Mouse (Mus musculus) retina, embryonic 14.5 days (tissue): ENCODE results near the gene Abcb8.
"Not testable (repeated sequence)": the region's sequence is repeated elsewhere in the genome, so short reads cannot be mapped to it uniquely, and the experiment has no call there.

Experiments
- DNase-seq: peaks from one replicate; pipeline ENCODE4 v3.0.0-alpha.2; 2015; ENCODE audit warnings: low spot score

Abcb8 gene

DNA sequence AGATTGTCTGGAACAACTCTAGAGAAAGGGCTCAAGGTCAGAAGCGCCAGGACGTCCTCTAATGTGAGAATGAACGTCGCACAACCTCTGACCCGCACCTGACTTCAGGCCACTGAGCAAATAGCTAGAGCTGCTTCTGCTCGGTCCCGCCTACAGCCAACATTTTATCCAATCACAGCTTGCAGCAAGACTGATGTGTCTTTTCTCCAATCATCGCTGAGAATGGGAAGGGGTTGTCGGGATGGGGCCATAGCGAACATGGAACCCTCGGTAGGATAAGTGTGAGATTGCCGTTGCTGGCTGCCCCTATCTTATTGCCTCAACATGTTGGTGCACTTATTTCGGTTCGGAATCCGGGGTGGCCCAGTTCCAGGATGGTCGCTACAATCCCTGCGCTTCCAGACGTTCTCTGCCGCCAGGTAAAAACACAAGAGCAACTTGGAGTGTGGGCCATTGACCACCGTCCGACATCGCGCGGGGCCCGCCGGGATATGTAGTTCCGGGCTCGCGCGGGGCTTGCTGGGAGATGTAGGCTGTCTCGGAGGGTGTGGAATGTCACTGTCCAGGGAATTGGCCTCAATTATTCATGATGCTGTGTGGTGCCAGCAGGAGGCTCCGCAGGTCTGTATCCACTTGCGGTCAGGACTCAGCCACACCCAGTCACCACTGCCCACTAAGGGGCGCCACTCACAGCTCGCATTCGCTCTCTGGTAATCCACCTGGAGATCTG lies 867 bp downstream of the Abcb8 start:
- peak; percentile 97 for DNase-seq

DNA sequence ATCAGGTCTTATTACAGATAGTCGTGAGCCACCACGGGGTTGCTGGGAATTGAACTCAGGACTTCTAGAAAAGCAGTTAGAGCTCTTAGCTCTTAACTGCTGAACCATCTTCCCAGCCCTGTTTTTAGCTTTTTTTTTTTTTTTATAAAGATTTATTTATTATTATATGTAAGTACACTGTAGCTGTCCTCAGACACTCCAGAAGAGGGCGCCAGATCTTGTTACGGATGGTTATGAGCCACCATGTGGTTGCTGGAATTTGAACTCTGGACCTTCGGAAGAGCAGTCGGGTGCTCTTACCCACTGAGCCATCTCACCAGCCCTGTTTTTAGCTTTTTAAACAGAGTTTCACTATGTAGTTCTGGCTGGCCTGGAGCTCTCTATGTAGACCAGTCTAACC lies 2.8 kb downstream of the Abcb8 start:
- DNase-seq: not testable (repeated sequence)

DNA sequence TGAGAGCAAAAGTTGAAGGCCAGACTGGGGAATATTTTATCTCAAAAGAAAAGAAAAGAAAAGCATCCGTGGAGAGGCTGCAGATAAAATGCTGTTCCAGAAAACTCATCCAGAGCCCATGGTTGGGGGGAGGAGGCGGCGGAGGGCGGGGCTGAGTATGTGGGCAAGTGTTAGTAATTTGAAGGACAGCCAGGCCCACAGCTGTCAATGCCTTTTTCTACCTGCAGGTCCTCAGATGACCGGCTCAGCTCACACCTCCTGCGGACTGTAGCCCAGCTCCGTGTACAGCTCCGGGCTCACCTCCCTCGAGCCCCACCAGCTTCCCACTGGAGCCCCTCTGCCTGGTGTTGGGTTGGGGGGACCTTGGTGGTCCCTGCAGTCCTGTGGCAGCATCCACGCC lies 6.2 kb downstream of the Abcb8 start:
- DNase-seq: no peak

DNA sequence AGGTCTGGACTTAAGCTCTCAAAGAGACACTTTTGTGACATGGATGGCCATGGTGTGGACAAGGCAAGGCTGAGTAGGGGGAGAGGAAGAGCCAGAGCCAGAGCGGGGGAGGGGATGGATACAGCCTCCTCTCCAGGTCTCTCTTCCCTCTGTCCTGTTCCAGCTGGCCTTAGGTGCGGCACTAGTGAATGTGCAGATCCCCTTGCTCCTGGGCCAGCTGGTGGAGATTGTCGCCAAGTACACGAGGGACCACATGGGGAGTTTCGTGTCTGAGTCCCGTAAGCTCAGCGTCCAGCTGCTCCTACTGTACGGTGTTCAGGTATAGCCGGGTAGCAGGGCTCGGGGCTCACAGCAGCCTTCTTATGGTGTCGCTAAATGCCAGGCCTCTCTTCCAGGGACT lies 6.9 kb downstream of the Abcb8 start:
- DNase-seq: no peak

DNA sequence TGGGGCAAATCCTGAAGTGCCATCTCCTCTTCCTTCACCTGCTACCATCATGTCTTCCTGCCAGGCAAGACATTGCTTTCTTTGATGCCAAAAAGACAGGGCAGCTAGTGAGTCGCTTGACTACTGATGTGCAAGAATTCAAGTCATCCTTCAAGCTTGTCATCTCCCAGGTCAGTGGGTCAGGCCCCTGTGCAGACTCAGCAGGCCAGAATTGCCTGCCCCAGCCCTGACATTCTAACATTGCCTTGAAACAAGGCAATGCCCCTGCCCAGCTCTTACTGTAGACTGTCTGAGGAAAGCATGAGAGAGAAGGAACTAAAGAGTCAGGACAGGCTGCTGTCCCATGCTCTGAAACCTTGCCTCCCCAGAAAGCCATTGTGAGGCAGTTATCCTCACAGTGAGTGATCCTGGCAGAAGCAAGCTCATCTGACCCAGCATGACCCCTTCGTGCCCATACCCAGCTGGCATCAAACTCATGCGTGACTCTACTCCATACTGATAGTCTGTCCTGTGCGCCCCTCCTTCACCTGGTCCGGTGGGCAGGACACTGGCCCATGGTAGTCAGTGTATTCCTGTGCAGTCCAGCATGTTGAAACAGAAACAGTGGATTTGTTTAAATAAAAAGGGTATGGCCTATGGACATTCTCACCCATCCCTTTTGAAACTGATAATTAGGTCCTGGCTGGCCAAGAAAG lies 7.6 kb downstream of the Abcb8 start:
- no peak for DNase-seq

DNA sequence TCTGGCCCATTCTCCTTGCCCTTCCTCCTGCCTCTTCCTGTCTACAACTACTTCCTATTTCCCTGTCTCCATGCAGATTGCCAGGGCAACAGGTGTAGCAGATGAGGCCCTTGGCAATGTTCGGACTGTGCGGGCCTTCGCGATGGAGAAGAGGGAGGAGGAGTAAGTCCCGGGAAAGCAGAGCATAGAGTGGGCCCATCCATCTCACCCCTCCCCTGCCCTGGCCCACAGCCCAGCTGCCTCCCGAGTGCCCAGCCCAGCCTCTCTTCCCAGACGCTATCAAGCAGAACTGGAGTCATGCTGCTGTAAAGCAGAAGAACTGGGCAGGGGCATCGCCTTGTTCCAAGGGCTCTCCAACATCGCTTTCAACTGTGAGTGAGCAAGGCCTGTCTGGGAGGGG lies 8.5 kb downstream of the Abcb8 start:
- DNase-seq: no peak

DNA sequence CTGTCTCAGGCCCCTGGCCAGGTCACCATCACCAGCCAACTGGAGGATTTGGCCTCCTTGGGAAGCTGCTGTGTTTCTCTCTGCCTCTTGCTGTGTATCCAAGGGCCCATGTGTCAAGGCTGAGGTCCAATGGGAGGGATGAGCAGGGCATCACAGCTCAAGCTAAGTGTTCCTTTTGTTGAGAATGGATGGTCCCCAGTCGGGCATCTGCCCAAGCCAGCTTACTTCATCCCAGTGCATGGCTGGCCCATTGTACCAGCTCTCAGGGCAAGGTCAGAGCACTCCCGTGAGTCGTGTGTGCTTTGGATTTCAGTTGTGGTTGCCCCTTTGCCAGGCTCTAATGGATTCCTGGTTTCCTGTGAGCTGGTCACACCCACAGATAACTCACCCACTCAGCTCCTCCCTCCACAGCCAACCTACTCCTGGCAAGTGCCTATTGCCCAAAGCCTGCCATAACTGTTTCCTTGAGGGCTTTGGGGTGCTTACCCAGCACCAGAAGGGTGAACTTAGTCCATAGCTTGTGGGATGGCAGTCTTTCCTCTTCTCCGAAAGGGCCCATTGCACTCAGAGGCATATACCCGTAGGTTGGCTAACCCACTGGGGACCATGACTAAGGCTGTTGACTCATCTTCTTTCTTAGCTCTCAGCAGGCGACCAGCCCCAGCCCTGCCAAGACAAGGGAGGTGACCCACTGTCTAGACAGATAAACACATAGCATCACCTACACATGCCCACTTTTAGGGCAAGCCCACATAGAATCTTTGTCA lies 11.3 kb downstream of the Abcb8 start:
- DNase-seq: no peak

DNA sequence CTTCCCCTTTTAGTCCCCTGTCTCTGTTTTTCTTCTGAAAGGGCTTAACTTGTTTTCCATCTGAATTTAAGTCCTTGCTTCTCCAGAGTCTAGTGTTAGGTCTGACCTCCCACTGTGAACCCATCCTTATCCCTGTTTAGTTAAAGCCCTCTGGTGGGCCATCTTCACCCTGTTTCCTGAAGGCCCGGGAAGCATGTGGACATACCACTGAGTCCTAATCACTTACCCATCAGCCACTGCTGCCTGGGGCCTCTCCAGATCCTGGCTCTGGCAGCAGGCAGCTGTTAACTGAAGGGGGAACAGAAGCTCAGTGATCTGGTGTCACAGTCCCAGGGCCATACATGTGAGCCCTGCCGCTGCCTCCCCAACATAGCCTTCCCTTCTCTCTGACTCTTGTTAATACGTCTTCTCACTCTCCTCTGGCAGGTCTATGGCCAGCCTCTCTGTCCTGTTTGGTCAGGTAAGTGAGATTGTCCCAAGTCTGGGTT lies 12.0 kb downstream of the Abcb8 start:
- DNase-seq: no peak

DNA sequence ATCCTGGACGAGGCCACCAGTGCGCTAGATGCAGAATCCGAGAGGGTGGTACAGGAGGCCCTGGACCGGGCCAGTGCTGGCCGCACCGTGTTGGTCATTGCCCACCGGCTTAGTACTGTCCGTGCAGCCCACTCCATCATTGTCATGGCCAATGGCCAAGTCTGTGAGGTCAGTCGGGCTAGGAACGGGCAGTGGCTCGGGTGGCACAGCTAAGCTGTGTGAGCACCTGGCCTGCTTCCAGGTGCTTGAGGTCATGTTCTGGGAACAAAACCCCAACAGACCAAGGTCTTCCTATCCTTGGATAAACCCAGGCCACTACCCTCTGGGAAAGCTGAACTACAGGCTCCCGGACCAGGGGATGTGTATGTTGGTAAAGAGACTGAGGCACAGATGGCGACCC lies 15.2 kb downstream of the Abcb8 start:
- DNase-seq: no peak

DNA sequence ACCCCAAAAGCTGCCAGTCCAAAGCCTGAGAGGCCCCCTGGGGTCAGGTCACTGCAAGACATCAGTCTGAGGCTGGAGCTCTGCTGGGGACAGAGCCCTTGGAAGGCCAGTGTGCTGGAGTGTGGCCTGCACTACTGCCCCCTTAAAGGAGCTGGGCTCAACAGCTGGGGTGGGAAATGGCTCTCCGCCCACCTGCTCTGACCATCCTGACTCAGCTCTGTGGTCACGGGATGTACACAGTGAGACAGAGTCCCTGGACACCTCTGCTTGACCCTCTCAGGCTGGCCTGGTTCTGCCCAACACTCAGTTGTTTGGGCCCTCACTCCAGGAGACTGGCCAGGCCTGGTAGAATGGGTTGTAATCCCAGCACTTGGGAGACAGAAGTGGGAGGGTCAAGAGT lies 16.0 kb downstream of the Abcb8 start:
- DNase-seq: no peak

DNA sequence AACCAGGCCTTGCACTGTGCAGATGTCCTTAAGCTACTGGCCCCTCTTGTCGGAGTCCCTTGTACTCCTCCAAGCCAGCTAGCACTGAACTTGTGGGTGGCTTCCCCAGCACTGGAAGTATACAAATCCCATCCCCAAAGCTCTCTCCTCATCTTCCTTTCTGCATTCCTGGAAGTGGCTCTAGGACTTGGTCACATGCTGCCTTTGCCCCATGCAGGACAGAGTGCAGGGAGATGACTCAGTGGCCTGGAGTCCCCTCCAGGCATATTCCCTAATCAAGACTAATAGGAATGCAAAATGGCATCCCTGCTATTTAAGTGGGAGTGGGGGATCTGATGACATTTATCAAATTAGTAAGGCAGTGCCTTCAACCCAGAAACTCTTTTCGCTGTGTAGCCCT lies 18.6 kb downstream of the Abcb8 start:
- no peak for DNase-seq

DNA sequence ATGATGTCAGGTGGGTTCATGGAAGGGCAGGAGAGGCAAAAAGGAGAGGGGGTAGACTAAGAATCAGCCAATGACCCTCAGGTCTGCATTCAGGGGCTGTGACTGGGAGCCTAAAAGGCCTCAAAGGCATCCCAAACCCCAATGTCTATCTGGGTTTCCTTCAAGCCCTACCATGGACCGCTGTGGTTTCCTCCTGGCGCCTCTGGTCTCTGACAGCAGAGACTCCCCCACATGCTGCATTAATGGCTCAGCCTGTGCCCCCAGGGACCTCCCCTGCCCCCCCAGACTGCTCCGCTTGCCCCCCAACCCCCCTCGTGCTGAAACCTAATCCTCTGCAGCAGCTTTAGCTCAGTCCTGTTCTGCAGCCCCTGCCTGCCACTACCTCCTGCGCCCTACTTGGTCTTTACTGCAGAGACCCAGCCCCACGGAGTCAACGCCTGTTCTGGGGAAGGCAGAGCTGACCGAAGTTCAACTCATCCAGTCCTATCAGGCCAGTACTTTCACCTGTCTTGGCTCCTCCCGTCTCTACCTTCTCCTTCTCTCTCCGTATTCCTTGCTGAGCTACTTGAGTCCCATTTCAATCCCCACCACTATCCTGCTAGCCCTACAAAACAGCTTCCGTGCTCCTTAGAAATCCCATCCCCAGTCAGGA lies 19.7 kb downstream of the Abcb8 start, which contains the start of gene Asic3:
Gene Asic3, plus strand, starts transcription at position 351 of the 652 bp plus-strand sequence.
- DNase-seq: no peak

DNA sequence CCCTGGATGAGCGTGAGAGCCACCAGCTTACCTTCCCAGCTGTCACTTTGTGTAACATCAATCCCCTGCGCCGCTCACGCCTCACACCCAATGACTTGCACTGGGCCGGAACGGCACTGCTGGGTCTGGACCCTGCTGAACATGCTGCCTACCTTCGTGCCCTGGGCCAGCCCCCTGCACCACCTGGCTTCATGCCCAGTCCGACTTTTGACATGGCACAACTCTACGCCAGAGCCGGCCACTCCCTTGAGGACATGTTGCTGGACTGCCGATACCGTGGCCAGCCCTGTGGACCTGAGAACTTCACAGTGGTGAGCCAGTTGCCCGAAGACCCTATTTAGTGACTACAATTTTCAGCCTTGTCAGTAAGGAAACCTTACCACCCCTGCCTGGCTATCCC lies 20.5 kb downstream of the Abcb8 start:
- DNase-seq: no peak

DNA sequence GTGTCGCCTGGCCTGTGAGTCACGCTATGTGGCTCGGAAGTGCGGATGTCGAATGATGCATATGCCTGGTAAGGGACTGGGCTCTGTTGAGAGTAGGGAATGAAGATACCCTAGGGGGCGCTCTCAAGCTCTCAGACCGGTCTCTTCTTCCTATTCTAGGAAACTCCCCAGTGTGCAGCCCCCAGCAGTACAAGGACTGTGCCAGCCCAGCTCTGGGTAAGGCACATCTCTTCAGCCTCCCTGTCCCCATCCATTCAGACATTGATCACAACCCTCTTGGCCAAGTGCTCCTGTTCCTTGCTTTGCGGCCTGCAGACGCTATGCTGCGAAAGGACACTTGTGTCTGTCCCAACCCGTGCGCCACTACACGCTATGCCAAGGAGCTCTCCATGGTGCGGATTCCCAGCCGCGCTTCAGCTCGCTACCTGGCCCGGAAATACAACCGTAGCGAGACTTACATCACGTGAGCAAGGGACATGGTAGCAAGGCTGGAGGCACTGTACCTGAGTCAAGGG lies 22.8 kb downstream of the Abcb8 start:
- peak; percentile 89 for DNase-seq

DNA sequence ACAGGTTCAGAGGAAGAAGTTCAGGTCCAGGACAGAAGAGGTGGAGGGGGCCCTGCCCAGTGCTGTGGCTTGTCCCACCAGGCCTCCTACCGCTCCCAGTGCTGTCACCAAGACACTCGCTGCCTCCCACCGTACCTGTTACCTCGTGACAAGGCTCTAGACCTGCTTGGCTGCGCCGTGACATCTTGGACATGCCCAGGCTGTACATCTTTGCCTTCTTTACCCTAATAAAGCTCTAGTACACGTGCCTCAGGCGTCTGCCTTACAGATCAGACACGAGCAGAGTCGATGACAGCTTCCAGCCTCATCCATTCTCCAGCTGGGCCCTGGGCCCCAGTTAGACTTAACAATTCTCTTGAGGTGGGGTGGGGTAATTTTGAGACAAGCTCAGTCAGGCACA lies 24.1 kb downstream of the Abcb8 start:
- DNase-seq: no peak

DNA sequence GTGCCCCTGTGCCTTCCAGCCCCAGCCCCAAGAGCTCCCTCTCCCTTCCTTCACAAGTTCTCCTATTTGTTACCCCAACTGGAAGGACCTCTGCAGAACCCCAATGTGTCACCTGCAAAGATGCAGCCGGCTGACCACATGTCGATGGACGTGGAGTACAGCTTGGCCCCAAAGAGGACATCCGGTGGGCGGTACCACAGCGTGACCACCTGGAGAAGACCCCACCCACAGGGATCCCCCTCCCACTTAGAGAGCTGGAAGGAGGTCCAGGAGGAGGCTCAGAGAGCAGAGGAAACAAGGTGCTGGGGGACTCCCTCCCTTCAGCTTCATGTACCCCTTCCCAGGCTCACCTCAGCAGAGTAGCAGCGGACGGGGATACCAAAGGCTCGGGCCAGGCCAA lies 26.9 kb downstream of the Abcb8 start:
- DNase-seq: no peak

DNA sequence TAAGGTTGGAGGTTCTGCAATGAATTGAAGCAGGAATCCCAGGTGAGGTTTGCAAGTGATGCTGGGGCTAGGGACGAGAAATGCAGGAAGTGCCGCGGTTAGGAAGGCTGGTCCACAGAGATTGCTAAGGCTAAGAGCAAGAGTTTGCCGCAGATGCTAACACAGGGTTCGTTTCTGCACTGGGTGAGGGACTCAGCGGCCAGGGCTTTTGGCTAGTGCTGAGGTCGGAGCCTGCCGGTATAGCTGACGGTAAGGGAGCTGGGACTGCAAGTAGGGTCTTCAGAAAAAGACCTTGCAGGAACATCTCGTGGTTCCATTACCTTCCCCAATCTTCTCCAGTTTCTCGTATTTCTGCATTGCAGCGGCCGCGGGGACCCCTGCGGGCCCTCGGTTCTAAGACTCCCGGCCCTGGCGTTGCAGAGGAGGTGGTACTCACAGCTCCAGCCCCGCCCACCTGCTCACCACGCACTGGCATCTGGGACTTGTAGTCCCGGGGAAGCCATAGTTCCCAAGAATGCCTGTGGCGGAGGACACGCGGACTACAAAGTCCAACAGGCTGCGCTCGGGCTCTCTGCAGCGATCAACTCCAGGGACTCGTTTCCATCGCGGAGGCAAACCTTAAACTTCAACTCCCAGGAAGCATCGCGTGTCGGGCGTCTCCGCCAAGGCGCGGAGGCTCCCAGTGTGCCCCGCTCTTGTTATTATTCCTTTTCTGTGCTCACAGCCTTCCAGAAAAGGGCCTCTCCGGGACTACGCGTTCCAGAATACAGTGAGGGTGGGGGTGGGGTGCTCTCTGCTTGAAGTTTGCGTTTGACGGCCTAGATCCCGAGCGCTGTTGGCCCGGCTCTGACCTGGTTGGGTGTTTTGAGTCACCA lies 29.9 kb downstream of the Abcb8 start, which contains the start of the genes Cdk5 and Slc4a2:
Gene Cdk5, minus strand, starts transcription at position 402 of the 875 bp plus-strand sequence.
Gene Slc4a2, plus strand, starts transcription at position 709 of the 875 bp plus-strand sequence.
- peak; percentile 99 for DNase-seq

DNA sequence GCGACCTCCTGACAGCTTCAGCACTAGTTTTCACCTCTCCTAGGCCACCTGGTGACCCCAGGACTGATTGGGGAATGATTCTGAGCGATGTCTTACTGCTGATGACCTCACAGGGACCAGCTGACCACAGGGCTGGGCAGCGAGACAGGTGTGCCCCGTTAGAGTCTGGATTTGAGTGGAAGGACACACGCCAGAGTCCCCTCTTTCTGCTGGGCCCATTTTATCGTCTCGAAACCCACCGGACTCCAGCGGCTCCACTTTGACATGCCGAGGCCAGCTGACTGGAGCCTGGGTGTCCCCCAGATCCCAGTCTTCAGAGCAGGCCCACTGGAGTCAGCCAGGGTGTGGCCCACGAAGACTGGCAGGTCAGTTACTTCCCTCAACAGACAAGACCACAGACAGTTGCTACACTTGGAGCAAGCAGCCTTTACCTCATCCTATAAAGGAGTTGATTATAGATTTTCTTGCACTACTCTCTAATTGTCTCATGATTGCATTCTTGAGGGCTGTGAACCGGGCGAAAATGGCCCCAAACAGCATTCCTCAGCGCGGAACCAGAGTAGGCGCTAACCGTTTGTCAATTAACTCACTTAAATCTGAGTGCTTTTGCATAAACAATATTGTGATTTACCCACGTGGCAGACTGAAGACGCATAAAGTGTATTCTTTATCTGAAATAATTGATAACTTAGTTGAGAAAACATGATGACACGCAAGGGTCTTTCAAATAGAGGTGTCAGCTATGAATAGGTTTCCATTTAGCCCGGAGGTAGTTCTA lies 30.7 kb downstream of the Abcb8 start:
- DNase-seq: no peak

DNA sequence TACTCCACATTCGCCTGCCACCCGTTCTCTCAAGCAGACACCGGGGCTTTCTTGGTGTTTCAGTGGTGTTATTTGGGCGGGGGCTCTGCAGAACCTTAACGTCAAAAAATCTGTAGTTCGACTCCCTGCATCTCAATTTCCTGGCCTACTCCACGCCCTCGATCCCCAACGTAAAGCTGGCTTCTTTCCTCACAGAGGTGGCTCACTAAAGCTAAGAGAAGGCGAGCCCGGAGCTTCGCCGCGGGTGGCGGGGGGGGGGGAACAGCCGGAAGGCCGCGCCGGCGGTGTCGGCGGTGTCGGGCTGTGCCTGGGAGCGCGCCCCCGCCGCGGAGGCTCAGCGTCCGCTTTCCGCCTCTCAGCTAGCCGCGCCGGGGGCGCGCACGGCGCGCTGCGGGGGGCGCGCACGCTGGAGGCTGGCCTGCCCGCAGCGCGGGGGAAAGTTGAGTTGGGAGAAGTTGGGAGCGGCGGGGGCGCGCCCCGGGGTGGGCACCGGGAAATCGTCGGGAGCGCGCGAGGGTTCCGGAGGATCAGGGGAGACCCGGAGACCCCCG lies 31.5 kb downstream of the Abcb8 start:
- peak; percentile 90 for DNase-seq
